Mouse (Mus musculus) limb, embryonic 14.5 days (tissue): ENCODE measurements around the gene Stk24. TPM values are rescaled to one million over a fixed set of nuclear protein-coding genes. Genes with fewer than 3 reads are reported as not detected.
A peak's percentile ranks its signal among the peaks of the same experiment; 100 is the strongest.

Source experiments
- ATAC-seq: fragments of 200-750 bp; cut with Nextera tagmentation; 2 replicates; pipeline ENCODE4 v1.8.0; 2017; ENCODE audit warnings: low read depth, moderate number of reproducible peaks, moderate TSS enrichment; ENCODE audit not compliant: low FRiP score
- DNase-seq: peaks from one replicate; pipeline ENCODE4 v3.0.0-alpha.2; 2015; ENCODE audit warnings: low spot score
- H3K27ac ChIP-seq: fragments of 300-500 bp; sonication (generic); replicated peaks from 2 replicates; pipeline ENCODE4 v1.5.1; 2014; ENCODE audit warnings: low read depth, mild to moderate bottlenecking, low read length, moderate library complexity, mixed read lengths
- H3K27me3 ChIP-seq: fragments of 300-500 bp; sonication (generic); 2 replicates; pipeline ENCODE4 v1.6.1; 2014; ENCODE audit warnings: low read length, mixed read lengths; ENCODE audit not compliant: control insufficient read depth, insufficient read depth
- H3K36me3 ChIP-seq: fragments of 300-500 bp; sonication (generic); 2 replicates; pipeline ENCODE4 v1.6.1; 2014; ENCODE audit warnings: mild to moderate bottlenecking, low read length, moderate library complexity, mixed read lengths; ENCODE audit not compliant: control insufficient read depth, insufficient read depth
- H3K4me1 ChIP-seq: fragments of 300-500 bp; sonication (generic); 2 replicates; pipeline ENCODE4 v1.6.1; 2014; ENCODE audit warnings: antibody characterized with exemption, low read length, mixed read lengths; ENCODE audit not compliant: control insufficient read depth, insufficient read depth
- H3K4me2 ChIP-seq: fragments of 300-500 bp; sonication (generic); replicated peaks from 2 replicates; pipeline ENCODE4 v1.6.1; 2014; ENCODE audit warnings: low read depth, mild to moderate bottlenecking, low read length, moderate library complexity; ENCODE audit not compliant: severe bottlenecking
- H3K4me3 ChIP-seq: fragments of 300-500 bp; sonication (generic); replicated peaks from 2 replicates; pipeline ENCODE4 v1.5.1; 2014; ENCODE audit warnings: low read length
- H3K9ac ChIP-seq: fragments of 300-500 bp; sonication (generic); 2 replicates; pipeline ENCODE4 v1.6.1; 2014; ENCODE audit warnings: mild to moderate bottlenecking, low read depth, low read length, moderate library complexity; ENCODE audit not compliant: severe bottlenecking
- H3K9me3 ChIP-seq: fragments of 300-500 bp; sonication (generic); 2 replicates; pipeline ENCODE4 v1.6.1; 2016; ENCODE audit warnings: low read length; ENCODE audit not compliant: control insufficient read depth
- POLR2A ChIP-seq: fragments of 200-500 bp; IDR thresholded peaks from 2 replicates; pipeline ENCODE4 v1.8.0; 2012; ENCODE audit warnings: inconsistent platforms, mild to moderate bottlenecking, moderate library complexity, borderline replicate concordance; ENCODE audit not compliant: insufficient read depth, insufficient read length; ENCODE audit errors: extremely low read depth
- WGBS: fragments of 180-500 bp; shearing (Covaris S2); extraction: QIAGEN DNeasy Blood & Tissue Kit; methylation state at CpG from one replicate; pipeline ENCODE4 v1.1.7; 2014; 5-methylcytosine and 5-hydroxymethylcytosine counted together
- polyA plus RNA-seq, 2 experiments: library from polyadenylated mRNA; depleted of rRNA in 1 of 2; stranded (reverse) in 1 of 2; unstranded in 1 of 2; fragments of >200 nt; fragmentation: Nextera tagmentation in 1 of 2; extraction: Ambion mirVana in 1 of 2; gene quantifications; 2 replicates each; pipeline versions ENCODE4 v1.2.1 to v1.2.3; 2012 to 2014

Stk24 gene
- polyA plus RNA-seq, 2 experiments, result 37.6 to 46.7 TPM

DNA sequence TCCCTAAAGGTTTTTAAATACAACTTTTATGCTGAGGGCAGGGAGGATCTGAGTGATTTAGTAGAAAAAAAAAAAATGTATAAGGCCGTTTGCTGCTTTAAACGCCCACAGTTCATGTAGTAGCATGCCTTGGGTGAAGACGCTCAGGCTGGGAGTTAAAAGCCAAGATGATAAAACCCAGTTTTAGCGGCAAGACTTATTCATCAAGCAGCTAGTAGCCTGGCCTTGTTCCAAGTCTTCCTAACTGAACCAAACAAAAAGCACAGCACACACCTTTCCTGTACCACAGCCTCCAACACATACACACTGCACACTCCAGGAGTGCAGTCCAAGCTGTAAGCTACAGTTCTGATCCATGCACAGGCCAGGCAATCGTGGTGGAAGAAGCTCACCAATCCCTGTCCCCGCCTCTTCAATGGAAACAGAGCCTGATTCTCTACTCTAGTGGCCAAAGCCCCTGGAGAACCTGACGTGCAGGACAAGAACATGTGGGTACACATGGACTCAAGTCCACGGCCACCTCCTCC, 23.4 kb downstream of the Stk24 start:
- 54% methylated on average over 8 of the region's 8 CpGs for WGBS
- Histone ChIP-seq H3K4me1 (peaks cover 49% of the 10 kb centered on the region), H3K9me3 (no peaks in the 10 kb centered on the region), H3K36me3 (no peaks in the 10 kb centered on the region), H3K27ac (no peak overlapping the region), H3K4me2 (no peak overlapping the region), H3K9ac (no peak overlapping the region), H3K4me3 (no peak overlapping the region), H3K27me3 (no peaks in the 10 kb centered on the region)
- TF ChIP-seq POLR2A, result no peak
- peak; percentile 76 for DNase-seq
- ATAC-seq, result no peak

DNA sequence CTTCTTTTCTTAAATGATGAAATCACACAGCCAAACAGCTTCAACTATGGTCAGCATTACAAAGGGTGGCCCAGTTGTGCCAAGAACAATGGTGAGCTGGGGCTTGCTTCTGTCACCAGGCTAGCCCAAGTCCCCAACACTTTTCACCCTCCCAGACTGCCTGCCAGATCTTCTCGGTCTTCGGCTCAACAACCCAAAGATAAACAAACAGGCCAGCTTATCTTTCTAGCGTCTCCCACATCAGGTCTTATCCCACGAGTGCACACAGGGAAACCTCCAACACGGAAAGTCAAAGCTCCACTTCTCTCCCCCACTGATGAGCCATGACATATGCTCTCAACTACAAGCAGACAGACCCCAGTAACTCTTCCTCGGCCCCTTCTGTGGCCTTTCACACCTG, 24.1 kb downstream of the Stk24 start:
- Histone ChIP-seq H3K36me3 (no peaks in the 10 kb centered on the region), H3K4me1 (peaks cover 50% of the 10 kb centered on the region), H3K4me3 (no peak overlapping the region), H3K9me3 (no peaks in the 10 kb centered on the region), H3K9ac (no peak overlapping the region), H3K27ac (no peak overlapping the region), H3K27me3 (no peaks in the 10 kb centered on the region), H3K4me2 (no peak overlapping the region)
- ATAC-seq, result no peak
- no peak for TF ChIP-seq POLR2A
- no peak for DNase-seq
- WGBS, result 54% methylated on average over 6 of the region's 6 CpGs

DNA sequence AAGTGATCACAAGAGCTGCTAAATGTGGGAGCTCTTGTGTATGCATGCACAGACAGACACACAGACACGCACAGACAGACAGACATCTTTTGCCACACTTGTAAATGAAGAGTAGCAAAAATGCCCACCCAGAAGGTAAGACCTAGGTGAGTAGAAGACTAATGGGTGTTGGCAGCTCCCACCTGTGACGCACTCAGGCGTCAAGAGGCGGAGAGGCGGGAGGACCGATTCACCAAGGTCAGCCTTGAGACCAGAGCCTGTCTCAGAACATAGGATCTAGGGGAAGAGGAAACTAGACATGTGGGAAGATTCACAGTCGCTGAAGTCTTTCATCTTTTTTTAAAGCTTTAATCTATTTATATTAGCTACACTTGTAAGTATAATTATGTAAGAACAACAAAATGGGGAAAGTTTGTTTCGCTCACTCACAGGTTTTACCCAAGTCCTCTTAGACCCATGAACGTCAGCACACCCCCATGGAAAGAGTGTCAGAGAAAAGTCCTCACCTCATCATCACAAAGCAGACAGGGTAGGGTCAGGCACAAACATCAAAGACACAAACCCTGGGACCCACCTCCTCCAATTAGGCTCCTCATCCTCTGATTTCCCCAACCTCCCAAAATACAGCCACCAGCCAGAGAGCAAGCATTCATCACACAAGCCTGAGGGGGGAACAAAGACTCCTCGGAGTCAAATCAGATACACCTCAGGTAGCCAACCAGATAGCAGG, 26.0 kb downstream of the Stk24 start:
- no peak for ATAC-seq
- Histone ChIP-seq H3K9ac (no peak overlapping the region), H3K9me3 (no peaks in the 10 kb centered on the region), H3K4me3 (no peak overlapping the region), H3K27ac (no peak overlapping the region), H3K27me3 (no peaks in the 10 kb centered on the region), H3K4me1 (peaks cover 41% of the 10 kb centered on the region), H3K4me2 (no peak overlapping the region), H3K36me3 (no peaks in the 10 kb centered on the region)
- DNase-seq, result no peak
- WGBS, result 77% methylated on average over 10 of the region's 10 CpGs
- no peak for TF ChIP-seq POLR2A

DNA sequence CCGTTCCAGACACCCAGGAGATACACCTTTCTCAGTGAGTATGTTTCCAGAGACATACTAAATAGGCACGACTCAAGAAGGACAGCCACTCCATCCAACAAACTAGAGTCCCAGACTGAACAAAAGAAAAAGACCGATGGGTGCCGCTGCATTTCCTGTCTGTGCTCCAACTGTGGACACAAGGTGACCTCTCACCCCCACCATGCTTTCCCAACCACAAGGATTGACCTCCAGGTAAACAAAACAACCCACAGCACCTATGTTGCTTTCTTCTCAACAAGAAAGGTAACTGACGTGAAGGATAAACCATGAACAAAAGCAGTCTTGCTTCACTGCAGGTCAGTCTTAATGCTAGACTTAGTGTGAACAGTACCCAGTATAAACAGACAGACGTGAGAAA, 27.1 kb downstream of the Stk24 start:
- Histone ChIP-seq H3K4me1 (peaks cover 30% of the 10 kb centered on the region), H3K27ac (no peak overlapping the region), H3K27me3 (no peaks in the 10 kb centered on the region), H3K9me3 (no peaks in the 10 kb centered on the region), H3K9ac (no peak overlapping the region), H3K4me3 (no peak overlapping the region), H3K4me2 (no peak overlapping the region), H3K36me3 (no peaks in the 10 kb centered on the region)
- TF ChIP-seq POLR2A, result no peak
- 89% methylated on average over 6 of the region's 6 CpGs for WGBS
- DNase-seq, result no peak
- no peak for ATAC-seq

DNA sequence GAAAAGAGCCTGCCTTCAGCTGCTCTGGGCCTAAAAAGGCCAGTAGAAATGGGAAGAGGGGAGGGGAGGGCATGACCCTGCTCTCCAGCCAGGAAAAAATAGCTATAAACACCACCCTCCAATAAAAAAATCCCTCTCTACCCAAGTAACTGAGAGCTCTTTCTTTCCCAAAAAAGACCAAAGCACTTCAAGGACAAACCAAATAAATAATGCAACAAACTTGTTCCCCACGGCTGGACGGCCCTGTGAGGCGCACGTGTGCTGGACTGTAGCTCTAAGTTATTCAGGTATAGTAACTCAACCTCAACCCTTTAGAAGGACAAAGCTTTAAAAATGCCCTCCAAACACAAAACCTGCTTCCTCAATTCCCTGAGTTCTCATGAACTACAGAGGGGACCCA, 28.1 kb downstream of the Stk24 start:
- H3K4me2 ChIP-seq, result no peak overlapping the region
- TF ChIP-seq POLR2A, result no peak
- no peaks in the 10 kb centered on the region for H3K36me3 ChIP-seq
- H3K27ac ChIP-seq, result no peak overlapping the region
- WGBS, result 61% methylated on average over 4 of the region's 4 CpGs
- no peak overlapping the region for H3K4me3 ChIP-seq
- H3K27me3 ChIP-seq, result no peaks in the 10 kb centered on the region
- H3K9me3 ChIP-seq, result no peaks in the 10 kb centered on the region
- DNase-seq (no peak), ATAC-seq (no peak)
- H3K4me1 ChIP-seq, result peaks cover 22% of the 10 kb centered on the region
- no peak overlapping the region for H3K9ac ChIP-seq

DNA sequence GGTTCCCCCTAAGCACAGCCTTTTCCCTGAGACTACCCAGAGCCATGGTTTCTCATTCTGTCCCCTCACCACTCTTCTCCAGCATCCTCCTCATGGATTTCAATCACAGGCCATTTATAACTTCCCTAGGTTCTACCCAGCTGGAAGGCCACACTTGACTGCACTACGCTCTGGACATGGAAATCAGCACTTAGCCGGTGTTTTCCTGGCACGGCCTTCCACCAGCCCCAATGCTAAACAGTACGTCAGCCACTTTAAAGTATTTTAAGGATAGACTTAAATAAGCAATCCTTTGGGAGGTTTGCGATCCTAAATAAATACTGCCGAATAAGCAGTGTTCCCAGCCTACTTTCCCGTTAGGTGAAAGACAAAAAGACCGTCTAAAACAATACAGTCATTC, 29.8 kb downstream of the Stk24 start:
- 75% methylated on average over 8 of the region's 8 CpGs for WGBS
- Histone ChIP-seq H3K9ac (no peak overlapping the region), H3K4me1 (peaks cover 20% of the 10 kb centered on the region; the same call in 1 of the 2 replicates), H3K27ac (no peak overlapping the region), H3K9me3 (no peaks in the 10 kb centered on the region), H3K27me3 (no peaks in the 10 kb centered on the region), H3K36me3 (no peaks in the 10 kb centered on the region), H3K4me3 (no peak overlapping the region), H3K4me2 (no peak overlapping the region)
- TF ChIP-seq POLR2A, result no peak
- ATAC-seq (no peak), DNase-seq (no peak)
